Mouse (Mus musculus) CH12.LX (cell line): ENCODE data around the gene Vhl. TPM values are rescaled to one million over a fixed set of nuclear protein-coding genes. Genes with fewer than 3 reads are reported as not detected.

Experiments
- DNase-seq: peaks from one replicate; pipeline ENCODE4 v3.0.0-alpha.2; 2013; ENCODE audit errors: extremely low read depth
- H3K27ac ChIP-seq: 2 replicates; pipeline ENCODE4 v1.5.1; 2012; ENCODE audit warnings: low read depth, mild to moderate bottlenecking, control low read depth, moderate library complexity; ENCODE audit not compliant: insufficient read depth
- H3K27me3 ChIP-seq: replicated peaks from 2 replicates; pipeline ENCODE3; 2012; ENCODE audit warnings: inconsistent platforms
- H3K36me3 ChIP-seq, 2 experiments: replicated peaks in 1 of 2; 2 replicates each; pipeline versions ENCODE3 to v1.6.1; 2012; ENCODE audit warnings: inconsistent platforms in 1 of 2, low read length in 1 of 2, mild to moderate bottlenecking in 1 of 2, mixed read lengths in 1 of 2, moderate library complexity in 1 of 2; ENCODE audit not compliant: control insufficient read depth in 1 of 2, insufficient read depth in 1 of 2
- H3K4me1 ChIP-seq, 2 experiments: 2 replicates each; pipeline ENCODE4 v1.6.1; 2012; ENCODE audit warnings: inconsistent platforms in 1 of 2, moderate library complexity in 1 of 2; ENCODE audit not compliant: insufficient read depth in 2 of 2, control insufficient read depth in 1 of 2
- H3K4me2 ChIP-seq: 2 replicates; pipeline ENCODE4 v1.6.1; 2012; ENCODE audit warnings: low read depth, mild to moderate bottlenecking, control low read depth; ENCODE audit not compliant: poor library complexity, insufficient read depth, severe bottlenecking
- H3K4me3 ChIP-seq, 3 experiments: fragments of 150-350 bp in 1 of 3; sonication (generic) in 1 of 3; replicated peaks in 1 of 3; 2 replicates each; pipeline versions ENCODE3 to v1.5.1; 2011 to 2012; ENCODE audit warnings: low read depth in 2 of 3, low read length in 2 of 3, mild to moderate bottlenecking in 2 of 3, moderate library complexity in 2 of 3, control low read depth in 1 of 3, improper control_type of control experiment in 1 of 3, inconsistent platforms in 1 of 3, mixed read lengths in 1 of 3; ENCODE audit not compliant: poor library complexity in 1 of 3
- H3K79me2 ChIP-seq: replicated peaks from 2 replicates; pipeline ENCODE4 v1.6.1; 2012; ENCODE audit warnings: mild to moderate bottlenecking, moderate library complexity; ENCODE audit not compliant: control insufficient read depth, poor library complexity, insufficient read depth, severe bottlenecking; ENCODE audit errors: extremely low read depth
- H3K9ac ChIP-seq: 2 replicates; pipeline ENCODE4 v1.6.1; 2012; ENCODE audit warnings: low read depth, mild to moderate bottlenecking, control low read depth, moderate library complexity; ENCODE audit not compliant: insufficient read depth
- H3K9me3 ChIP-seq: replicated peaks from 2 replicates; pipeline ENCODE3; 2012; ENCODE audit warnings: low read length, inconsistent platforms, mixed read lengths
- BHLHE40 ChIP-seq: IDR thresholded peaks from 2 replicates; pipeline ENCODE4 v1.6.1; 2011; ENCODE audit warnings: mild to moderate bottlenecking, low read depth, low read length, improper control_type of control experiment
- CHD1 ChIP-seq: IDR thresholded peaks from 2 replicates; pipeline ENCODE4 v1.6.1; 2012; ENCODE audit warnings: low read depth, low read length, improper control_type of control experiment, inconsistent platforms
- CHD2 ChIP-seq: IDR thresholded peaks from 2 replicates; pipeline ENCODE4 v1.6.1; 2011; ENCODE audit warnings: low read length, improper control_type of control experiment
- E2F4 ChIP-seq: IDR thresholded peaks from 2 replicates; pipeline ENCODE4 v1.6.1; 2011; ENCODE audit warnings: low read depth, low read length, improper control_type of control experiment; ENCODE audit not compliant: insufficient replicate concordance
- EP300 ChIP-seq: IDR thresholded peaks from 2 replicates; pipeline ENCODE4 v1.6.1; 2011; ENCODE audit warnings: low read length, improper control_type of control experiment
- ETS1 ChIP-seq: conservative IDR thresholded peaks from 2 replicates; pipeline ENCODE4 v1.6.1; 2012; ENCODE audit warnings: low read depth, mild to moderate bottlenecking, inconsistent platforms, low read length, improper control_type of control experiment, moderate library complexity
- GABPA ChIP-seq: IDR thresholded peaks from 2 replicates; pipeline ENCODE4 v1.6.1; 2012; ENCODE audit warnings: low read depth, low read length, improper control_type of control experiment, inconsistent platforms; ENCODE audit not compliant: insufficient replicate concordance
- JUN ChIP-seq: IDR thresholded peaks from 2 replicates; pipeline ENCODE4 v1.6.1; 2011; ENCODE audit warnings: low read depth, mild to moderate bottlenecking, low read length, improper control_type of control experiment, moderate library complexity; ENCODE audit not compliant: insufficient read depth
- JUND ChIP-seq: conservative IDR thresholded peaks from 2 replicates; pipeline ENCODE4 v1.6.1; 2011; ENCODE audit warnings: low read depth, low read length, improper control_type of control experiment
- KAT2A ChIP-seq: IDR thresholded peaks from 2 replicates; pipeline ENCODE4 v1.6.1; 2012; ENCODE audit warnings: low read length, improper control_type of control experiment, inconsistent platforms; ENCODE audit not compliant: insufficient replicate concordance
- MAZ ChIP-seq: IDR thresholded peaks from 2 replicates; pipeline ENCODE4 v1.6.1; 2012; ENCODE audit warnings: low read depth, mild to moderate bottlenecking, inconsistent platforms, low read length, improper control_type of control experiment, moderate library complexity
- MXI1 ChIP-seq: IDR thresholded peaks from 2 replicates; pipeline ENCODE4 v1.6.1; 2011; ENCODE audit warnings: mild to moderate bottlenecking, low read depth, low read length, improper control_type of control experiment
- MYC ChIP-seq: IDR thresholded peaks from 2 replicates; pipeline ENCODE4 v1.6.1; 2011; ENCODE audit warnings: low read depth, mild to moderate bottlenecking, improper control_type of control experiment, low read length
- NELFE ChIP-seq: IDR thresholded peaks from 2 replicates; pipeline ENCODE4 v1.6.1; 2011; ENCODE audit warnings: low read depth, low read length, improper control_type of control experiment
- RCOR1 ChIP-seq: conservative IDR thresholded peaks from 2 replicates; pipeline ENCODE4 v1.6.1; 2012; ENCODE audit warnings: low read depth, mild to moderate bottlenecking, inconsistent platforms, low read length, improper control_type of control experiment
- SMC3 ChIP-seq: IDR thresholded peaks from 2 replicates; pipeline ENCODE4 v1.6.1; 2011; ENCODE audit warnings: low read depth, low read length, improper control_type of control experiment
- TBP ChIP-seq: conservative IDR thresholded peaks from 2 replicates; pipeline ENCODE4 v1.6.1; 2011; ENCODE audit warnings: low read depth, low read length, improper control_type of control experiment
- ZC3H11A ChIP-seq: IDR thresholded peaks from 2 replicates; pipeline ENCODE4 v1.6.1; 2012; ENCODE audit warnings: low read depth, mild to moderate bottlenecking, inconsistent platforms, low read length, improper control_type of control experiment
- ZMIZ1 ChIP-seq: IDR thresholded peaks from 2 replicates; pipeline ENCODE4 v1.6.1; 2012; ENCODE audit warnings: low read depth, mild to moderate bottlenecking, inconsistent platforms, low read length, improper control_type of control experiment
- dilution Hi-C: fragments of 300-500 bp; cut with MboI; formaldehyde crosslinking; loops from 2 replicates; pipeline ENCODE4 v1.14.3; 2020; ENCODE audit warnings: low sequenced_read_pairs; ENCODE audit not compliant: extremely low pct_unique_long_range_greater_than_20kb, extremely low pct_ligation_motif_present
- in situ Hi-C: fragments of 300-500 bp; cut with MboI; formaldehyde crosslinking; loops from 3 replicates; pipeline ENCODE4 v1.14.3; 2019; ENCODE audit warnings: low sequenced_read_pairs, low pct_ligation_motif_present, low pct_unique_long_range_greater_than_20kb, mixed read lengths
- polyA plus RNA-seq: library from polyadenylated mRNA; unstranded; fragments of >175 nt; gene quantifications from 2 replicates; pipeline ENCODE4 v1.2.1, GENCODE M21; 2012; ENCODE audit warnings: low read depth; ENCODE audit not compliant: insufficient read length
- total RNA-seq, 2 experiments: library from RNA; depleted of rRNA; stranded (reverse); fragments of 300-350 nt in 1 of 2; fragments of >200 nt in 1 of 2; gene quantifications; 2 replicates each; pipeline ENCODE4 v1.2.3; 2012 to 2014

Vhl gene
- total and polyA plus RNA-seq, 3 experiments = 14.2 to 36.6 (median 23.1) TPM

DNA sequence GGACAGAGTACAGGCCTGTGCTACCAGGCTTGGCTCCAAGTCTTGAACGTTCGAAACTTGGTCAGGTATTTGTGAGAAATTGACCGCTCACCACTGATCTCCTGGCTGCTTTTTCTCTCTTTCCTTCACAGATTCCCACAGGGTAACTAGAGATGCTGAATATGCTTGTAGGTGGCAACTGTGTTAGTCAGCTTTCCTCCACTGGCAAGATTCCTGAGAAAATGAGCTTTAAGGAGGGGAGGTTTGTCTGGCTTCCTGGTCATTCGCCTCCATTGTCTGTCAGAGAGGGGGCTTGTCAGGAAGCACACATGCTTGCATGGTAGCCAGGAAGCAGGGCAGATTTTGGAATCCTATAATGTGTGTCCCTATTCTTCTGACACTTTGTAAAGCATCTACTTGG lies 40.7 kb upstream of the Vhl start:
- no peak for DNase-seq
- TF ChIP-seq TBP (no peak), MAZ (no peak), RCOR1 (no peak), GABPA (no peak), ETS1 (no peak)
- dilution Hi-C loops (no loop called here), in situ Hi-C loops (no loop called here)
- Histone ChIP-seq H3K79me2 (no peaks in the 10 kb centered on the region), H3K36me3 (peaks cover 50 to 91% of the 10 kb centered on the region in 2 experiments), H3K4me3 (no peak overlapping the region), H3K4me1 (no peaks in the 10 kb centered on the region), H3K9ac (no peak overlapping the region), H3K27me3 (no peaks in the 10 kb centered on the region), H3K27ac (no peak overlapping the region), H3K9me3 (no peaks in the 10 kb centered on the region), H3K4me2 (no peak overlapping the region)

DNA sequence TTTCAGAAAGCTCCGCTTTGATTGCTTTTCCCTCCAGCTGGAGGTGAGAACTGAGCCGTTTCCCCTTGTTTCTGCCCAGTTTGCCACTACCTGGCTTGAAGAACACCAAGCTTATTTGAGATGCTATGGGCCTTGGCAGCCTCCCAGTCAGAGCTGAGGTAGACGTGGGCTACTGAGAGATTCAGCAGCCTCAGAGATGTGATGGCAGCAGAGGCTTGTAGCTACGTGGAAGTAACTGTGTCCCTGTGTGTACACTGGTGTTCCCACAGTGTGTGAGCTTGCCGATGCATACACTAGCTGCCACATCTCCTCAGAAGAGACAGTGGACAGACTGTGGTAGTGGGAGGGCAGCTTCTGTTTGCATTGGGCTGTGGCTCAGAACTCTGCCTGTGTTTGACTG lies 38.7 kb upstream of the Vhl start:
- H3K27me3 ChIP-seq = no peaks in the 10 kb centered on the region
- TF ChIP-seq JUND (no peak), JUN (no peak), ZMIZ1 (no peak), MYC (no peak), KAT2A (no peak), MXI1 (no peak), BHLHE40 (no peak), CHD1 (no peak), ETS1 (no peak), CHD2 (no peak), NELFE (no peak), ZC3H11A (no peak), E2F4 (no peak), SMC3 (no peak), MAZ (no peak), EP300 (no peak)
- TF ChIP-seq, all 38 proteins: peak for 0
- Histone ChIP-seq H3K4me1 (no peaks in the 10 kb centered on the region), H3K4me2 (no peak overlapping the region), H3K27ac (no peak overlapping the region), H3K9ac (no peak overlapping the region), H3K4me3 (no peak overlapping the region), H3K36me3 (peaks cover 48 to 91% of the 10 kb centered on the region in 2 experiments), H3K9me3 (no peaks in the 10 kb centered on the region), H3K79me2 (no peaks in the 10 kb centered on the region)
- in situ Hi-C loops (no loop called here), dilution Hi-C loops (no loop called here)
- DNase-seq = no peak
